Mouse (Mus musculus): ENCODE measurements at regions not wholly inside any gene's neighbourhood (a gene's known extent, or its start where the extent isn't known, plus 50 kb on each side); places are given as distances from the start of the nearest gene placed in this dataset.

GRCm38 (mm10) chrX:162210848-162211247 lies 51.3 kb upstream of the Nhs start:
- Histone ChIP-seq H3K27me3 (ENCODE audit: control insufficient read depth in 1 of 2, insufficient read depth in 2 of 2, low read length in 2 of 2) (no peaks in the 10 kb centered on the region), H3K9ac (ENCODE audit: control insufficient read depth, low read depth, low read length, poor library complexity, severe bottlenecking) (no peak overlapping the region), H3K4me3 (ENCODE audit: control insufficient read depth in 1 of 2, insufficient read depth in 1 of 2, low read depth in 2 of 2, low read length in 2 of 2) (no peak overlapping the region), H3K79me2 (ENCODE audit: control insufficient read depth, insufficient read depth, low read length, poor library complexity) (no peaks in the 10 kb centered on the region), H3K4me1 (ENCODE audit: control insufficient read depth in 1 of 2, insufficient read depth in 2 of 2, low read length in 2 of 2) (no peaks in the 10 kb centered on the region), H3K9me3 (replicated peaks; ENCODE audit: insufficient read depth, low read length) (no peaks in the 10 kb centered on the region), H3K27ac (ENCODE audit: control insufficient read depth, low read depth, low read length) (no peak overlapping the region), H3K36me3 (ENCODE audit: control insufficient read depth in 1 of 2, insufficient read depth in 2 of 2, low read length in 2 of 2) (no peaks in the 10 kb centered on the region)
- no peak for TF ChIP-seq SMC3 (IDR thresholded peaks at IDR 0.05; ENCODE audit: low read depth, low read length)
- TF ChIP-seq MAZ (IDR thresholded peaks at IDR 0.05; ENCODE audit: low read depth, low read length), result no peak
- DNase-seq (ENCODE audit: low read depth, low spot score), result no peak

Measured in MEL (cell line).